Mouse (Mus musculus) cerebellum, adult 2 months (tissue): Measurements from ENCODE around the gene Casc3. TPM values are rescaled to one million over a fixed set of nuclear protein-coding genes. Genes with fewer than 3 reads are reported as not detected.
"Not testable (repeated sequence)": the region's sequence is repeated elsewhere in the genome, so short reads cannot be mapped to it uniquely, and the experiment has no call there.

Experiments used
- DNase-seq, 2 experiments: peaks; one replicate each; pipeline ENCODE4 v3.0.0; 2021
- H3K27ac ChIP-seq: fragments of 200-500 bp; 2 replicates; pipeline ENCODE4 v1.5.1; 2012; ENCODE audit warnings: low read length, control low read depth, inconsistent platforms; ENCODE audit not compliant: insufficient read depth
- H3K27me3 ChIP-seq: fragments of 200-500 bp; 2 replicates; pipeline ENCODE4 v1.6.1; 2012; ENCODE audit warnings: inconsistent platforms, mild to moderate bottlenecking, low read length, moderate library complexity; ENCODE audit not compliant: control insufficient read depth, insufficient read depth
- H3K4me1 ChIP-seq: fragments of 200-500 bp; 2 replicates; pipeline ENCODE4 v1.6.1; 2011; ENCODE audit warnings: low read length; ENCODE audit not compliant: control insufficient read depth, insufficient read depth
- H3K4me3 ChIP-seq: fragments of 200-500 bp; replicated peaks from 2 replicates; pipeline ENCODE3; 2011; ENCODE audit warnings: mild to moderate bottlenecking, low read depth, low read length, control low read depth; ENCODE audit not compliant: insufficient read depth
- CTCF ChIP-seq: fragments of 200-500 bp; IDR thresholded peaks from 2 replicates; pipeline ENCODE4 v1.5.1; 2011; ENCODE audit warnings: low read depth, mild to moderate bottlenecking, control low read depth, low read length, moderate library complexity, borderline replicate concordance; ENCODE audit not compliant: insufficient read depth
- POLR2A ChIP-seq: fragments of 200-500 bp; IDR thresholded peaks from 2 replicates; pipeline ENCODE4 v1.6.1; 2011; ENCODE audit warnings: low read length, control low read depth, borderline replicate concordance; ENCODE audit not compliant: insufficient read depth
- WGBS: fragments of 180-500 bp; shearing (Covaris S2); methylation state at CpG from one replicate; pipeline ENCODE4 v1.1.7; 2018; 5-methylcytosine and 5-hydroxymethylcytosine counted together
- polyA plus RNA-seq: library from polyadenylated mRNA; depleted of rRNA; stranded (reverse); fragments of >200 nt; gene quantifications from 2 replicates; pipeline ENCODE4 v1.2.3, GENCODE M21; 2012

Casc3 gene
- polyA plus RNA-seq, 1 experiment: 55.5 TPM

GRCm38 (mm10) chr11:98810686-98811085 lies 6.0 kb downstream of the Casc3 start:
- TF ChIP-seq CTCF: no peak
- no peak for TF ChIP-seq POLR2A
- WGBS: 50% methylated on average over 7 of the region's 7 CpGs
- no peak for DNase-seq
- Histone ChIP-seq H3K27ac (no peak overlapping the region), H3K4me3 (peak overlapping the region; percentile 79), H3K4me1 (peaks cover 12% of the 10 kb centered on the region; the same call in 1 of the 2 replicates), H3K27me3 (no peaks in the 10 kb centered on the region)

GRCm38 (mm10) chr11:98816706-98817239 lies 12.1 kb downstream of the Casc3 start:
- H3K4me1 ChIP-seq: no peaks in the 10 kb centered on the region
- 60% methylated on average over 1 of the region's 1 CpGs for WGBS
- no peaks in the 10 kb centered on the region for H3K27me3 ChIP-seq
- H3K27ac ChIP-seq: no peak overlapping the region
- no peak overlapping the region for H3K4me3 ChIP-seq
- no peak for DNase-seq
- TF ChIP-seq POLR2A: no peak
- no peak for TF ChIP-seq CTCF

GRCm38 (mm10) chr11:98820968-98821367 lies 16.3 kb downstream of the Casc3 start:
- Histone ChIP-seq H3K4me3 (no peak overlapping the region), H3K27ac (no peak overlapping the region), H3K27me3 (no peaks in the 10 kb centered on the region), H3K4me1 (no peaks in the 10 kb centered on the region)
- no peak for TF ChIP-seq POLR2A
- no peak for TF ChIP-seq CTCF
- DNase-seq: no peak
- WGBS: 96% methylated on average over 5 of the region's 5 CpGs

GRCm38 (mm10) chr11:98826071-98826470 lies 21.4 kb downstream of the Casc3 start:
- 96% methylated on average over 2 of the region's 2 CpGs for WGBS

GRCm38 (mm10) chr11:98827877-98828276 lies 23.2 kb downstream of the Casc3 start:
- no peak overlapping the region for H3K27ac ChIP-seq
- DNase-seq: no peak
- no peak overlapping the region for H3K4me3 ChIP-seq
- H3K4me1 ChIP-seq: peaks cover 7% of the 10 kb centered on the region; the same call in 1 of the 2 replicates
- no peaks in the 10 kb centered on the region for H3K27me3 ChIP-seq
- TF ChIP-seq CTCF: no peak
- TF ChIP-seq POLR2A: no peak
- WGBS: 82% methylated on average over 2 of the region's 2 CpGs

More at GRCm38 (mm10) chr11:98826071-98826470, 21.4 kb downstream of the Casc3 start:
- not testable (repeated sequence) for H3K27me3 ChIP-seq, DNase-seq, H3K4me3 ChIP-seq, H3K4me1 ChIP-seq, H3K27ac ChIP-seq

- peak; percentile 83 for TF ChIP-seq CTCF
- no peak for TF ChIP-seq POLR2A
- peak overlapping the region; percentile 53 for H3K27ac ChIP-seq
- no peak overlapping the region for H3K4me3 ChIP-seq
- 60% methylated on average over 12 of the region's 12 CpGs for WGBS
- no peaks in the 10 kb centered on the region for H3K27me3 ChIP-seq
- DNase-seq: peak; percentile 50 to 58
- peaks cover 7% of the 10 kb centered on the region; the same call in 1 of the 2 replicates for H3K4me1 ChIP-seq
Measured at GRCm38 (mm10) chr11:98829091-98829775, 24.5 kb downstream of the Casc3 start.

- Histone ChIP-seq H3K4me1 (peaks cover 7% of the 10 kb centered on the region; the same call in 1 of the 2 replicates), H3K4me3 (no peak overlapping the region), H3K27me3 (no peaks in the 10 kb centered on the region), H3K27ac (peak overlapping the region; percentile 53)
- 59% methylated on average over 4 of the region's 4 CpGs for WGBS
- peak; percentile 42 to 63 for DNase-seq
- TF ChIP-seq CTCF (no peak), POLR2A (no peak)
Measured at GRCm38 (mm10) chr11:98829875-98830274, 25.2 kb downstream of the Casc3 start.

- Histone ChIP-seq H3K4me3 (no peak overlapping the region), H3K27me3 (no peaks in the 10 kb centered on the region), H3K4me1 (peaks cover 12% of the 10 kb centered on the region), H3K27ac (no peak overlapping the region)
- TF ChIP-seq CTCF (no peak), POLR2A (no peak)
- DNase-seq: no peak
- WGBS: 41% methylated on average over 5 of the region's 5 CpGs
Measured at GRCm38 (mm10) chr11:98835296-98835695, 30.6 kb downstream of the Casc3 start.
